Mouse (Mus musculus): Measurements from ENCODE around the gene Lrch1.

- TF ChIP-seq CTCF (IDR thresholded peaks at IDR 0.05; ENCODE audit: extremely low read depth, insufficient read depth, insufficient read length, insufficient replicate concordance) (no peak), POLR2A (IDR thresholded peaks at IDR 0.05; ENCODE audit: low read depth, low read length) (no peak)
These were observed 42.2 kb upstream of the Lrch1 start for GRCm38 (mm10) chr14:74989909-74990308.
